Mouse (Mus musculus) CH12.LX (cell line): ENCODE measurements around the gene Hist1h4h. TPM values are rescaled to one million over a fixed set of nuclear protein-coding genes. Genes with fewer than 3 reads are reported as not detected.

ENCODE experiments used
- DNase-seq: peaks from one replicate; pipeline ENCODE4 v3.0.0-alpha.2; 2013; ENCODE audit errors: extremely low read depth
- H3K27ac ChIP-seq: 2 replicates; pipeline ENCODE4 v1.5.1; 2012; ENCODE audit warnings: low read depth, mild to moderate bottlenecking, control low read depth, moderate library complexity; ENCODE audit not compliant: insufficient read depth
- H3K27me3 ChIP-seq: replicated peaks from 2 replicates; pipeline ENCODE3; 2012; ENCODE audit warnings: inconsistent platforms
- H3K36me3 ChIP-seq, 2 experiments: replicated peaks in 1 of 2; 2 replicates each; pipeline versions ENCODE3 to v1.6.1; 2012; ENCODE audit warnings: inconsistent platforms in 1 of 2, low read length in 1 of 2, mild to moderate bottlenecking in 1 of 2, mixed read lengths in 1 of 2, moderate library complexity in 1 of 2; ENCODE audit not compliant: control insufficient read depth in 1 of 2, insufficient read depth in 1 of 2
- H3K4me1 ChIP-seq, 2 experiments: 2 replicates each; pipeline ENCODE4 v1.6.1; 2012; ENCODE audit warnings: inconsistent platforms in 1 of 2, moderate library complexity in 1 of 2; ENCODE audit not compliant: insufficient read depth in 2 of 2, control insufficient read depth in 1 of 2
- H3K4me2 ChIP-seq: 2 replicates; pipeline ENCODE4 v1.6.1; 2012; ENCODE audit warnings: low read depth, mild to moderate bottlenecking, control low read depth; ENCODE audit not compliant: poor library complexity, insufficient read depth, severe bottlenecking
- H3K4me3 ChIP-seq, 3 experiments: fragments of 150-350 bp in 1 of 3; sonication (generic) in 1 of 3; replicated peaks in 1 of 3; 2 replicates each; pipeline versions ENCODE3 to v1.5.1; 2011 to 2012; ENCODE audit warnings: low read depth in 2 of 3, low read length in 2 of 3, mild to moderate bottlenecking in 2 of 3, moderate library complexity in 2 of 3, control low read depth in 1 of 3, improper control_type of control experiment in 1 of 3, inconsistent platforms in 1 of 3, mixed read lengths in 1 of 3; ENCODE audit not compliant: poor library complexity in 1 of 3
- H3K79me2 ChIP-seq: replicated peaks from 2 replicates; pipeline ENCODE4 v1.6.1; 2012; ENCODE audit warnings: mild to moderate bottlenecking, moderate library complexity; ENCODE audit not compliant: control insufficient read depth, poor library complexity, insufficient read depth, severe bottlenecking; ENCODE audit errors: extremely low read depth
- H3K9ac ChIP-seq: 2 replicates; pipeline ENCODE4 v1.6.1; 2012; ENCODE audit warnings: low read depth, mild to moderate bottlenecking, control low read depth, moderate library complexity; ENCODE audit not compliant: insufficient read depth
- H3K9me3 ChIP-seq: replicated peaks from 2 replicates; pipeline ENCODE3; 2012; ENCODE audit warnings: low read length, inconsistent platforms, mixed read lengths
- BHLHE40 ChIP-seq: IDR thresholded peaks from 2 replicates; pipeline ENCODE4 v1.6.1; 2011; ENCODE audit warnings: mild to moderate bottlenecking, low read depth, low read length, improper control_type of control experiment
- CHD2 ChIP-seq: IDR thresholded peaks from 2 replicates; pipeline ENCODE4 v1.6.1; 2011; ENCODE audit warnings: low read length, improper control_type of control experiment
- CTCF ChIP-seq, 2 experiments: IDR thresholded peaks in 1 of 2; conservative IDR thresholded peaks in 1 of 2; 2 replicates each; pipeline ENCODE4 v1.5.1; 2011 to 2012; ENCODE audit warnings: low read depth in 2 of 2, low read length in 2 of 2, improper control_type of control experiment in 1 of 2, inconsistent platforms in 1 of 2, mild to moderate bottlenecking in 1 of 2, moderate library complexity in 1 of 2
- E2F4 ChIP-seq: IDR thresholded peaks from 2 replicates; pipeline ENCODE4 v1.6.1; 2011; ENCODE audit warnings: low read depth, low read length, improper control_type of control experiment; ENCODE audit not compliant: insufficient replicate concordance
- ELF1 ChIP-seq: IDR thresholded peaks from 2 replicates; pipeline ENCODE4 v1.6.1; 2014; ENCODE audit warnings: low read depth, mild to moderate bottlenecking, inconsistent platforms, low read length, improper control_type of control experiment
- HCFC1 ChIP-seq: IDR thresholded peaks from 2 replicates; pipeline ENCODE4 v1.6.1; 2012; ENCODE audit warnings: low read depth, mild to moderate bottlenecking, inconsistent platforms, low read length, improper control_type of control experiment
- JUN ChIP-seq: IDR thresholded peaks from 2 replicates; pipeline ENCODE4 v1.6.1; 2011; ENCODE audit warnings: low read depth, mild to moderate bottlenecking, low read length, improper control_type of control experiment, moderate library complexity; ENCODE audit not compliant: insufficient read depth
- JUND ChIP-seq: conservative IDR thresholded peaks from 2 replicates; pipeline ENCODE4 v1.6.1; 2011; ENCODE audit warnings: low read depth, low read length, improper control_type of control experiment
- KAT2A ChIP-seq: IDR thresholded peaks from 2 replicates; pipeline ENCODE4 v1.6.1; 2012; ENCODE audit warnings: low read length, improper control_type of control experiment, inconsistent platforms; ENCODE audit not compliant: insufficient replicate concordance
- MAFK ChIP-seq: IDR thresholded peaks from 2 replicates; pipeline ENCODE4 v1.6.1; 2011; ENCODE audit warnings: low read length, improper control_type of control experiment; ENCODE audit not compliant: insufficient replicate concordance
- MAX ChIP-seq: IDR thresholded peaks from 2 replicates; pipeline ENCODE4 v1.6.1; 2011; ENCODE audit warnings: low read length, improper control_type of control experiment
- MAZ ChIP-seq: IDR thresholded peaks from 2 replicates; pipeline ENCODE4 v1.6.1; 2012; ENCODE audit warnings: low read depth, mild to moderate bottlenecking, inconsistent platforms, low read length, improper control_type of control experiment, moderate library complexity
- MYC ChIP-seq: IDR thresholded peaks from 2 replicates; pipeline ENCODE4 v1.6.1; 2011; ENCODE audit warnings: low read depth, mild to moderate bottlenecking, improper control_type of control experiment, low read length
- NELFE ChIP-seq: IDR thresholded peaks from 2 replicates; pipeline ENCODE4 v1.6.1; 2011; ENCODE audit warnings: low read depth, low read length, improper control_type of control experiment
- NRF1 ChIP-seq: IDR thresholded peaks from 2 replicates; pipeline ENCODE4 v1.6.1; 2014; ENCODE audit warnings: low read depth, mild to moderate bottlenecking, inconsistent platforms, low read length, improper control_type of control experiment, moderate library complexity
- PAX5 ChIP-seq: IDR thresholded peaks from 2 replicates; pipeline ENCODE4 v1.6.1; 2012; ENCODE audit warnings: low read length, inconsistent platforms, mixed read lengths
- POLR2A ChIP-seq: IDR thresholded peaks from 2 replicates; pipeline ENCODE4 v1.6.1; 2011; ENCODE audit warnings: low read depth, mild to moderate bottlenecking, improper control_type of control experiment, low read length
- TBP ChIP-seq: conservative IDR thresholded peaks from 2 replicates; pipeline ENCODE4 v1.6.1; 2011; ENCODE audit warnings: low read depth, low read length, improper control_type of control experiment
- TCF12 ChIP-seq: IDR thresholded peaks from 2 replicates; pipeline ENCODE4 v1.6.1; 2014; ENCODE audit warnings: low read depth, mild to moderate bottlenecking, inconsistent platforms, low read length, improper control_type of control experiment
- USF1 ChIP-seq: IDR thresholded peaks from 2 replicates; pipeline ENCODE4 v1.6.1; 2014; ENCODE audit warnings: low read depth, mild to moderate bottlenecking, inconsistent platforms, low read length, improper control_type of control experiment
- USF2 ChIP-seq: conservative IDR thresholded peaks from 2 replicates; pipeline ENCODE4 v1.6.1; 2011; ENCODE audit warnings: low read depth, low read length, improper control_type of control experiment
- ZC3H11A ChIP-seq: IDR thresholded peaks from 2 replicates; pipeline ENCODE4 v1.6.1; 2012; ENCODE audit warnings: low read depth, mild to moderate bottlenecking, inconsistent platforms, low read length, improper control_type of control experiment
- ZMIZ1 ChIP-seq: IDR thresholded peaks from 2 replicates; pipeline ENCODE4 v1.6.1; 2012; ENCODE audit warnings: low read depth, mild to moderate bottlenecking, inconsistent platforms, low read length, improper control_type of control experiment
- ZNF384 ChIP-seq: IDR thresholded peaks from 2 replicates; pipeline ENCODE4 v1.6.1; 2012; ENCODE audit warnings: low read depth, low read length, improper control_type of control experiment, inconsistent platforms
- dilution Hi-C: fragments of 300-500 bp; cut with MboI; formaldehyde crosslinking; loops from 2 replicates; pipeline ENCODE4 v1.14.3; 2020; ENCODE audit warnings: low sequenced_read_pairs; ENCODE audit not compliant: extremely low pct_unique_long_range_greater_than_20kb, extremely low pct_ligation_motif_present
- in situ Hi-C: fragments of 300-500 bp; cut with MboI; formaldehyde crosslinking; loops from 3 replicates; pipeline ENCODE4 v1.14.3; 2019; ENCODE audit warnings: low sequenced_read_pairs, low pct_ligation_motif_present, low pct_unique_long_range_greater_than_20kb, mixed read lengths
- polyA plus RNA-seq: library from polyadenylated mRNA; unstranded; fragments of >175 nt; gene quantifications from 2 replicates; pipeline ENCODE4 v1.2.1, GENCODE M21; 2012; ENCODE audit warnings: low read depth; ENCODE audit not compliant: insufficient read length
- total RNA-seq, 2 experiments: library from RNA; depleted of rRNA; stranded (reverse); fragments of 300-350 nt in 1 of 2; fragments of >200 nt in 1 of 2; gene quantifications; 2 replicates each; pipeline ENCODE4 v1.2.3; 2012 to 2014

The Hist1h4h gene
- total and polyA plus RNA-seq, 3 experiments = 5.5 to 4,957 (median 19.4) TPM

DNA sequence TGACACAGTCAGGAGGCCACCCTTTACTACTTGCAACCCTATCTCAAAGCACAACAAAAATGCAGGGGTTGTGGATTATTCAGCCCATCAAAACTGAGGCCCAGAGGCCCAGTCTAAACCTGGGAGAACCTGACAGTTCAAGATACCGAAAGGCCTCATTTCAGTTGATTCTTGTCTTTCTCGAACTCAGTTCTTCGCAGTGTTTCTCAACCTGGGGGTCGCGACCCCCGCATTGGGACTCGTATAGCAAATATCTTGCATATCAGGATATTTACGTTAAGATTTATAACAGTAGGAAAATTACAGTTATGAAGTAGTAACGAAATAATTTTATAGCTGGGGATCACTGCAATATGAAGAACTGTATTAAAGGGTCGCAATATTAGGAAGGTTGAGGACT, 4.9 kb upstream of the Hist1h4h start:
- dilution Hi-C loops = no loop called here
- H3K4me1 ChIP-seq = peaks cover 5 to 44% of the 10 kb centered on the region in 2 experiments; a peak in 3 of 4 replicates
- H3K4me2 ChIP-seq = peak overlapping the region; percentile 44
- peak overlapping the region; percentile 15; the same call in 1 of the 2 replicates for H3K27ac ChIP-seq
- H3K36me3 ChIP-seq = no peaks in the 10 kb centered on the region
- DNase-seq = peak; percentile 77
- no peaks in the 10 kb centered on the region for H3K9me3 ChIP-seq
- H3K79me2 ChIP-seq = no peaks in the 10 kb centered on the region
- TF ChIP-seq ZMIZ1 = no peak
- TF ChIP-seq CHD2 = peak; percentile 97
- TF ChIP-seq NRF1 = no peak
- no peak for TF ChIP-seq CTCF (conservative IDR thresholded peaks at IDR 0.05 in 1 of 2, IDR thresholded peaks at IDR 0.05 in 1 of 2; ENCODE audit: low read depth in 2 of 2, low read length in 2 of 2)
- TF ChIP-seq HCFC1 = no peak
- TF ChIP-seq USF2 = no peak
- TF ChIP-seq BHLHE40 = no peak
- TF ChIP-seq TCF12 = no peak
- TF ChIP-seq, all 38 proteins: peak for 1
- no peaks in the 10 kb centered on the region for H3K27me3 ChIP-seq
- H3K9ac ChIP-seq = peak overlapping the region; percentile 45
- in situ Hi-C loops = loop anchor here (10.0 kb wide), 1 partner anchor 1491 kb away; the partner anchor contains the start of genes Hist1h2ah and Hist1h2bk
- peak overlapping the region in 2 of 3 experiments; percentile 35 to 53 for H3K4me3 ChIP-seq

- peak overlapping the region; percentile 98 for H3K4me2 ChIP-seq
- H3K9ac ChIP-seq = peak overlapping the region; percentile 71; the same call in 1 of the 2 replicates
- H3K4me1 ChIP-seq = peaks cover 5 to 40% of the 10 kb centered on the region in 2 experiments; a peak in 3 of 4 replicates
- peak overlapping the region; percentile 46 to 61 (median 53) for H3K4me3 ChIP-seq
- H3K79me2 ChIP-seq = no peaks in the 10 kb centered on the region
- H3K9me3 ChIP-seq = no peaks in the 10 kb centered on the region
- no peak overlapping the region for H3K27ac ChIP-seq
- no peaks in the 10 kb centered on the region for H3K27me3 ChIP-seq
- in situ Hi-C loops (loop anchor here (10.0 kb wide), 1 partner anchor 1492 kb away; the partner anchor contains the start of genes Hist1h2ah and Hist1h2bk), dilution Hi-C loops (no loop called here)
- peak; percentile 92 for DNase-seq
- H3K36me3 ChIP-seq = no peaks in the 10 kb centered on the region
- TF ChIP-seq NELFE (no peak), KAT2A (peak; percentile 87; the same call in 1 of the 2 replicates), E2F4 (peak; percentile 79; the same call in 1 of the 2 replicates), USF2 (peak; percentile 64), MAFK (peak; percentile 96), POLR2A (no peak), MYC (peak; percentile 93), USF1 (peak; percentile 80), TBP (peak; percentile 100), ZNF384 (no peak), MAZ (no peak), MAX (peak; percentile 96), ELF1 (peak; percentile 91), JUND (no peak), ZC3H11A (no peak), CHD2 (0 out of 2 replicates have a peak, but pooled peaks have one; percentile 23), NRF1 (peak; percentile 50), JUN (no peak), PAX5 (no peak)
- TF ChIP-seq, all 38 proteins: peak for 11
These were observed 4.5 kb upstream of the Hist1h4h start for GRCm38 (mm10) chr13:23526312-23526711.
